Mouse (Mus musculus) frontal cortex, postnatal 14 days (tissue): Measurements from ENCODE around the gene Usp47.
"Not testable (repeated sequence)": the region's sequence is repeated elsewhere in the genome, so short reads cannot be mapped to it uniquely, and the experiment has no call there.

Experiments used
- DNase-seq, 2 experiments: peaks; one replicate each; pipeline ENCODE4 v3.0.0; 2022; ENCODE audit warnings: low spot score in 2 of 2

The Usp47 gene

GRCm38 (mm10) chr7:112040271-112040670 lies 17.0 kb downstream of the Usp47 start:
- DNase-seq: no peak

GRCm38 (mm10) chr7:112042758-112043157 lies 19.5 kb downstream of the Usp47 start:
- DNase-seq: no peak

- DNase-seq: no peak
Measured at GRCm38 (mm10) chr7:112045249-112045648, 21.9 kb downstream of the Usp47 start.

- no peak for DNase-seq
Measured at GRCm38 (mm10) chr7:112045794-112046388, 22.6 kb downstream of the Usp47 start.

- no peak for DNase-seq
Measured at GRCm38 (mm10) chr7:112048643-112049042, 25.3 kb downstream of the Usp47 start.

GRCm38 (mm10) chr7:112053667-112054066 lies 30.4 kb downstream of the Usp47 start:
- no peak for DNase-seq

GRCm38 (mm10) chr7:112055901-112056625 lies 32.8 kb downstream of the Usp47 start:
- DNase-seq: no peak

- no peak for DNase-seq
Measured at GRCm38 (mm10) chr7:112074868-112075267, 51.6 kb downstream of the Usp47 start.

- no peak for DNase-seq
Measured at GRCm38 (mm10) chr7:112082636-112083035, 59.3 kb downstream of the Usp47 start.

- DNase-seq: no peak
Measured at GRCm38 (mm10) chr7:112084222-112084621, 60.9 kb downstream of the Usp47 start.

GRCm38 (mm10) chr7:112085062-112085461 lies 61.8 kb downstream of the Usp47 start:
- peak; percentile 42 to 82 for DNase-seq

GRCm38 (mm10) chr7:112086186-112086585 lies 62.9 kb downstream of the Usp47 start:
- no peak for DNase-seq

- DNase-seq: not testable (repeated sequence)
Measured at GRCm38 (mm10) chr7:112094923-112095322, 71.6 kb downstream of the Usp47 start.

GRCm38 (mm10) chr7:112100887-112101286 lies 77.6 kb downstream of the Usp47 start:
- no peak for DNase-seq

GRCm38 (mm10) chr7:112102933-112103332 lies 79.6 kb downstream of the Usp47 start:
- DNase-seq: no peak

GRCm38 (mm10) chr7:112103816-112104215 lies 80.5 kb downstream of the Usp47 start:
- DNase-seq: no peak

- DNase-seq: no peak
Measured at GRCm38 (mm10) chr7:112108757-112109156, 85.5 kb downstream of the Usp47 start.

GRCm38 (mm10) chr7:112110638-112111372 lies 87.5 kb downstream of the Usp47 start:
- no peak for DNase-seq

GRCm38 (mm10) chr7:112117501-112117900 lies 94.2 kb downstream of the Usp47 start:
- no peak for DNase-seq

GRCm38 (mm10) chr7:112118086-112118485 lies 94.8 kb downstream of the Usp47 start:
- no peak for DNase-seq

- no peak for DNase-seq
Measured at GRCm38 (mm10) chr7:112119248-112119647, 95.9 kb downstream of the Usp47 start.

GRCm38 (mm10) chr7:112120861-112121810 lies 97.8 kb downstream of the Usp47 start:
- no peak for DNase-seq
